Mouse (Mus musculus): ENCODE data around the gene Ap3b2.

Gene Ap3b2

GRCm38 (mm10) chr7:81493331-81494021, at the start of gene Ap3b2:
Gene Ap3b2 (minus strand): TSS chr7:81493925.
- ATAC-seq (ENCODE audit: insufficient number of reproducible peaks, low FRiP score, low TSS enrichment) = peak; percentile 92

GRCm38 (mm10) chr7:81542934-81543333, 49.2 kb upstream of the Ap3b2 start:
- ATAC-seq (ENCODE audit: insufficient number of reproducible peaks, low FRiP score, low TSS enrichment) = no peak

GRCm38 (mm10) chr7:81541924-81542524, 48.3 kb upstream of the Ap3b2 start:
- ATAC-seq (ENCODE audit: insufficient number of reproducible peaks, low FRiP score, low TSS enrichment) = no peak

GRCm38 (mm10) chr7:81540999-81541398, 47.3 kb upstream of the Ap3b2 start:
- no peak for ATAC-seq (ENCODE audit: insufficient number of reproducible peaks, low FRiP score, low TSS enrichment)

- ATAC-seq (ENCODE audit: insufficient number of reproducible peaks, low FRiP score, low TSS enrichment) = no peak
Observed at GRCm38 (mm10) chr7:81539565-81539964, 45.8 kb upstream of the Ap3b2 start.

GRCm38 (mm10) chr7:81538070-81538675, 44.4 kb upstream of the Ap3b2 start:
- ATAC-seq (ENCODE audit: insufficient number of reproducible peaks, low FRiP score, low TSS enrichment) = no peak

- no peak for ATAC-seq (ENCODE audit: insufficient number of reproducible peaks, low FRiP score, low TSS enrichment)
Observed at GRCm38 (mm10) chr7:81536478-81536877, 42.8 kb upstream of the Ap3b2 start.

GRCm38 (mm10) chr7:81531462-81531861, 37.7 kb upstream of the Ap3b2 start:
- no peak for ATAC-seq (ENCODE audit: insufficient number of reproducible peaks, low FRiP score, low TSS enrichment)

- ATAC-seq (ENCODE audit: insufficient number of reproducible peaks, low FRiP score, low TSS enrichment) = no peak
Observed at GRCm38 (mm10) chr7:81528918-81529317, 35.2 kb upstream of the Ap3b2 start.

GRCm38 (mm10) chr7:81523663-81524017, 29.9 kb upstream of the Ap3b2 start:
- ATAC-seq (ENCODE audit: insufficient number of reproducible peaks, low FRiP score, low TSS enrichment) = no peak

GRCm38 (mm10) chr7:81523008-81523662, 29.4 kb upstream of the Ap3b2 start:
- ATAC-seq (ENCODE audit: insufficient number of reproducible peaks, low FRiP score, low TSS enrichment) = peak; percentile 99

GRCm38 (mm10) chr7:81516154-81517030, 22.7 kb upstream of the Ap3b2 start:
- ATAC-seq (ENCODE audit: insufficient number of reproducible peaks, low FRiP score, low TSS enrichment) = no peak

GRCm38 (mm10) chr7:81514906-81515590, 21.3 kb upstream of the Ap3b2 start:
- no peak for ATAC-seq (ENCODE audit: insufficient number of reproducible peaks, low FRiP score, low TSS enrichment)

GRCm38 (mm10) chr7:81501050-81501449, 7.3 kb upstream of the Ap3b2 start:
- no peak for ATAC-seq (ENCODE audit: insufficient number of reproducible peaks, low FRiP score, low TSS enrichment)

- no peak for ATAC-seq (ENCODE audit: insufficient number of reproducible peaks, low FRiP score, low TSS enrichment)
Observed at GRCm38 (mm10) chr7:81498181-81498580, 4.5 kb upstream of the Ap3b2 start, which contains the start of gene BC048679. Gene BC048679 (minus strand): TSS chr7:81498281.

GRCm38 (mm10) chr7:81497171-81497570, 3.4 kb upstream of the Ap3b2 start:
- no peak for ATAC-seq (ENCODE audit: insufficient number of reproducible peaks, low FRiP score, low TSS enrichment)

GRCm38 (mm10) chr7:81492628-81493027, 1.1 kb downstream of the Ap3b2 start:
- ATAC-seq (ENCODE audit: insufficient number of reproducible peaks, low FRiP score, low TSS enrichment) = no peak

- no peak for ATAC-seq (ENCODE audit: insufficient number of reproducible peaks, low FRiP score, low TSS enrichment)
Observed at GRCm38 (mm10) chr7:81489649-81490048, 4.1 kb downstream of the Ap3b2 start.

GRCm38 (mm10) chr7:81480800-81481199, 12.9 kb downstream of the Ap3b2 start:
- ATAC-seq (ENCODE audit: insufficient number of reproducible peaks, low FRiP score, low TSS enrichment) = no peak
